Mouse (Mus musculus) liver, adult 2 months (tissue): ENCODE data around the gene Acot3.

Experiments used
- CTCF ChIP-seq: fragments of 200-500 bp; IDR thresholded peaks from 2 replicates; pipeline ENCODE4 v1.5.1; 2011; ENCODE audit warnings: low read depth, low read length, control low read depth
- POLR2A ChIP-seq: fragments of 200-500 bp; IDR thresholded peaks from 2 replicates; pipeline ENCODE4 v1.6.1; 2011; ENCODE audit warnings: low read length, control low read depth; ENCODE audit not compliant: insufficient read depth; ENCODE audit errors: extremely low read depth

GRCm38 (mm10) chr12:84011251-84012040 is 40.5 kb upstream of the Acot3 start:
- no peak for TF ChIP-seq CTCF
- no peak for TF ChIP-seq POLR2A
